Mouse (Mus musculus) embryonic facial prominence, embryonic 15.5 days (tissue): Measurements from ENCODE around the gene Pak3. TPM values are rescaled to one million over a fixed set of nuclear protein-coding genes. Genes with fewer than 3 reads are reported as not detected.
"Not testable (repeated sequence)": the region's sequence is repeated elsewhere in the genome, so short reads cannot be mapped to it uniquely, and the experiment has no call there.

Experiments
- ATAC-seq: fragments of 200-750 bp; cut with Nextera tagmentation; 2 replicates; pipeline ENCODE4 v1.8.0; 2017; ENCODE audit warnings: low read depth, moderate TSS enrichment; ENCODE audit not compliant: insufficient number of reproducible peaks, low FRiP score, low TSS enrichment
- H3K27ac ChIP-seq: fragments of 300-500 bp; sonication (generic); replicated peaks from 2 replicates; pipeline ENCODE4 v1.5.1; 2015; ENCODE audit warnings: mild to moderate bottlenecking, inconsistent platforms
- H3K27me3 ChIP-seq: fragments of 300-500 bp; sonication (generic); 2 replicates; pipeline ENCODE4 v1.6.1; 2015; ENCODE audit warnings: inconsistent platforms
- H3K36me3 ChIP-seq: fragments of 300-500 bp; sonication (generic); 2 replicates; pipeline ENCODE4 v1.6.1; 2015; ENCODE audit warnings: mild to moderate bottlenecking, inconsistent platforms
- H3K4me1 ChIP-seq: fragments of 300-500 bp; sonication (generic); 2 replicates; pipeline ENCODE4 v1.6.1; 2015; ENCODE audit warnings: inconsistent platforms
- H3K4me2 ChIP-seq: fragments of 300-500 bp; sonication (generic); replicated peaks from 2 replicates; pipeline ENCODE4 v1.6.1; 2015; ENCODE audit warnings: mild to moderate bottlenecking, inconsistent platforms
- H3K4me3 ChIP-seq: fragments of 300-500 bp; sonication (generic); replicated peaks from 2 replicates; pipeline ENCODE4 v1.5.1; 2015; ENCODE audit warnings: mild to moderate bottlenecking, inconsistent platforms
- H3K9ac ChIP-seq: fragments of 300-500 bp; sonication (generic); 2 replicates; pipeline ENCODE4 v1.6.1; 2015; ENCODE audit warnings: inconsistent platforms
- H3K9me3 ChIP-seq: fragments of 300-500 bp; sonication (generic); replicated peaks from 2 replicates; pipeline ENCODE4 v1.6.1; 2016; ENCODE audit warnings: inconsistent platforms
- WGBS: fragments of 180-500 bp; shearing (Covaris S2); methylation state at CpG from one replicate; pipeline ENCODE4 v1.1.7; 2015; 5-methylcytosine and 5-hydroxymethylcytosine counted together
- polyA plus RNA-seq: library from polyadenylated mRNA; unstranded; fragments of >200 nt; fragmentation: Nextera tagmentation; extraction: Ambion mirVana; gene quantifications from 2 replicates; pipeline ENCODE4 v1.2.1, GENCODE M21; 2015

The Pak3 gene
- 18.0 and 18.5 TPM in 2 replicates for polyA plus RNA-seq

- Histone ChIP-seq H3K9ac (0 out of 2 replicates have a peak within 1 kb of the TSS, but pooled peaks have one; percentile 4), H3K36me3 (no peaks in the 10 kb centered on the region), H3K4me1 (no peaks in the 10 kb centered on the region), H3K4me2 (peak within 1 kb of the TSS; percentile 54), H3K4me3 (peak within 1 kb of the TSS; percentile 41), H3K27ac (no peak within 1 kb of the TSS), H3K27me3 (peaks cover 7% of the 10 kb centered on the region; the same call in 1 of the 2 replicates), H3K9me3 (no peaks in the 10 kb centered on the region)
- WGBS: 21% methylated on average over 23 of the region's 23 CpGs
- no peak for ATAC-seq
These were observed at the start of gene Pak3 for GRCm38 (mm10) chrX:143518168-143518901. Pak3 (plus strand) TSS chrX:143518591.

GRCm38 (mm10) chrX:143482866-143483265 is 35.5 kb upstream of the Pak3 start:
- no peak overlapping the region for H3K27ac ChIP-seq
- H3K4me1 ChIP-seq: no peaks in the 10 kb centered on the region
- no peak overlapping the region for H3K4me2 ChIP-seq
- no peak overlapping the region for H3K9ac ChIP-seq
- 80% methylated on average over 3 of the region's 3 CpGs for WGBS
- no peaks in the 10 kb centered on the region for H3K36me3 ChIP-seq
- 0 out of 2 replicates have a peak, but pooled peaks cover 4% of the 10 kb centered on the region for H3K9me3 ChIP-seq
- no peaks in the 10 kb centered on the region for H3K27me3 ChIP-seq
- ATAC-seq: peak; percentile 100
- no peak overlapping the region for H3K4me3 ChIP-seq

GRCm38 (mm10) chrX:143501053-143501695 is 17.2 kb upstream of the Pak3 start:
- H3K4me1 ChIP-seq: no peaks in the 10 kb centered on the region
- 37% methylated on average over 4 of the region's 4 CpGs for WGBS
- no peaks in the 10 kb centered on the region for H3K27me3 ChIP-seq
- H3K27ac ChIP-seq: 0 out of 2 replicates have a peak overlapping the region, but pooled peaks have one; percentile 36
- no peak overlapping the region for H3K9ac ChIP-seq
- no peak overlapping the region for H3K4me3 ChIP-seq
- H3K4me2 ChIP-seq: no peak overlapping the region
- H3K9me3 ChIP-seq: no peaks in the 10 kb centered on the region
- no peaks in the 10 kb centered on the region for H3K36me3 ChIP-seq
- no peak for ATAC-seq

DNA sequence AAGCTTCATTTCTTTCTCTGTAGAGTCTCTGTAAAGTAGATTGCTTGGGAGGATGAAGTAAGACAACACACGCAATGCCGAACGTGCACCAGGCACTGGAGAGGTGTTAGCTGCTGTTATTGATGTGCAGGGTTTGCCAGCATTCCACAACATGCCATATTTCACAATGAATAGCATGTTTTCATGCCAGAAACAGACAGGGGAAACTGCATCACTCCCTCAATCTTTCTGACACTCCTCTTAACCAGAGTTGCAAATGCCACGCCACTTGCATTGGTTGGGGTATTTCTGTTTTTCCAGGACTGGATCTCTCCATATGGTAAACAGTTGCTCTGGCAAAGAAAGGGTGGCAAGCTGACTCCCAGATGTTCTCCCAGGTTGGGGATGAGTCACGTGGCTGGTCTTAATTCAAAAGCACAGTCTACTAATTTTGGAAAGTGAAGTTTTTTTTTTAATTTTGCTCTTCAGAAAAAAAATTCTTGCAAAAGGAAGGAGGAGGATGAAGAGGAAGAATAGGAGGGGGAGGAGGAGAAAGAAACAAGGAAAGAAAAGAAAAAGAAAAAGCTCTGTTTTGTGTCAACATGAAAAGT is 16.5 kb upstream of the Pak3 start:
- Histone ChIP-seq H3K4me3 (no peak overlapping the region), H3K27ac (peak overlapping the region; percentile 36; the same call in 1 of the 2 replicates), H3K9me3 (no peaks in the 10 kb centered on the region), H3K4me1 (no peaks in the 10 kb centered on the region), H3K36me3 (no peaks in the 10 kb centered on the region), H3K27me3 (no peaks in the 10 kb centered on the region), H3K9ac (no peak overlapping the region), H3K4me2 (no peak overlapping the region)
- no peak for ATAC-seq
- WGBS: 34% methylated on average over 5 of the region's 5 CpGs

- 10% methylated on average over 7 of the region's 7 CpGs for WGBS
- H3K4me3 ChIP-seq: peak overlapping the region; percentile 41
- peaks cover 7% of the 10 kb centered on the region; the same call in 1 of the 2 replicates for H3K27me3 ChIP-seq
- no peaks in the 10 kb centered on the region for H3K36me3 ChIP-seq
- 0 out of 2 replicates have a peak overlapping the region, but pooled peaks have one; percentile 4 for H3K9ac ChIP-seq
- peak overlapping the region; percentile 54 for H3K4me2 ChIP-seq
- no peak overlapping the region for H3K27ac ChIP-seq
- H3K4me1 ChIP-seq: no peaks in the 10 kb centered on the region
- no peaks in the 10 kb centered on the region for H3K9me3 ChIP-seq
- ATAC-seq: 0 out of 2 replicates have a peak, but pooled peaks have one; percentile 39
These were observed 526 bp downstream of the Pak3 start for GRCm38 (mm10) chrX:143518917-143519316.

GRCm38 (mm10) chrX:143519454-143519853 is 1.1 kb downstream of the Pak3 start:
- not testable (repeated sequence) for H3K4me2 ChIP-seq, H3K9ac ChIP-seq, H3K4me1 ChIP-seq, H3K4me3 ChIP-seq, H3K27ac ChIP-seq, H3K27me3 ChIP-seq, ATAC-seq, H3K36me3 ChIP-seq, H3K9me3 ChIP-seq
- WGBS: 50% methylated on average over 5 of the region's 5 CpGs

- Histone ChIP-seq H3K4me3 (no peak overlapping the region), H3K27ac (no peak overlapping the region), H3K9ac (no peak overlapping the region), H3K4me1 (no peaks in the 10 kb centered on the region), H3K9me3 (no peaks in the 10 kb centered on the region), H3K27me3 (peaks cover 7% of the 10 kb centered on the region; the same call in 1 of the 2 replicates), H3K4me2 (no peak overlapping the region), H3K36me3 (no peaks in the 10 kb centered on the region)
- no peak for ATAC-seq
- 42% methylated on average over 1 of the region's 1 CpGs for WGBS
These were observed 1.8 kb downstream of the Pak3 start for GRCm38 (mm10) chrX:143520195-143520594.

DNA sequence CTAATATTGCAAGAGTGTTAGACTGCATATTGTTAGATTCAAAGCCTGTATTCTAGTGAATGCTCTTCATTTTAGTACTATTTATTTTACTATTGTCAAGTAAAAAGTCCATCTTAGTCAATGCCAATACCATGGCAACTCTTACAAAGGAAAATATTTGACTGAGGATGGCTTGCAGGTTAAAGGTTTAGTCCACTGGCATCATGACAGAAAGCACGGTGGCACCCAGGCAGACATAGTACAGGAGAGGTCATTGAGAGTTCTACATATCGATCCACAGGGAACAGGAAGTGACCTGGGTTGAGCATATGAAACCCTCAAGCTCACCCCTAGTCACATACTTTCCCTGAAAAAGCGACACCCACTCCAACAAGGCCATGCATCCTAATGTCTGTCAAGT is 13.9 kb downstream of the Pak3 start:
- H3K36me3 ChIP-seq: no peaks in the 10 kb centered on the region
- no peak overlapping the region for H3K4me2 ChIP-seq
- no peaks in the 10 kb centered on the region for H3K4me1 ChIP-seq
- H3K27me3 ChIP-seq: 0 out of 2 replicates have a peak, but pooled peaks cover 3% of the 10 kb centered on the region
- H3K4me3 ChIP-seq: no peak overlapping the region
- no peaks in the 10 kb centered on the region for H3K9me3 ChIP-seq
- 90% methylated on average over 3 of the region's 3 CpGs for WGBS
- no peak overlapping the region for H3K9ac ChIP-seq
- no peak for ATAC-seq
- no peak overlapping the region for H3K27ac ChIP-seq

GRCm38 (mm10) chrX:143533574-143533973 is 15.2 kb downstream of the Pak3 start:
- WGBS: 74% methylated on average over 3 of the region's 3 CpGs
- Histone ChIP-seq H3K4me2 (no peak overlapping the region), H3K36me3 (no peaks in the 10 kb centered on the region), H3K9me3 (no peaks in the 10 kb centered on the region), H3K4me1 (no peaks in the 10 kb centered on the region), H3K27ac (no peak overlapping the region), H3K9ac (no peak overlapping the region), H3K27me3 (0 out of 2 replicates have a peak, but pooled peaks cover 3% of the 10 kb centered on the region), H3K4me3 (no peak overlapping the region)
- ATAC-seq: no peak

GRCm38 (mm10) chrX:143542756-143543155 is 24.4 kb downstream of the Pak3 start:
- 45% methylated on average over 2 of the region's 2 CpGs for WGBS
- Histone ChIP-seq H3K27ac (no peak overlapping the region), H3K27me3 (no peaks in the 10 kb centered on the region; the same call in 1 of the 2 replicates), H3K9me3 (no peaks in the 10 kb centered on the region), H3K4me3 (no peak overlapping the region), H3K4me1 (no peaks in the 10 kb centered on the region), H3K9ac (no peak overlapping the region), H3K4me2 (no peak overlapping the region), H3K36me3 (no peaks in the 10 kb centered on the region)
- no peak for ATAC-seq

GRCm38 (mm10) chrX:143543186-143543793 is 24.9 kb downstream of the Pak3 start:
- 47% methylated on average over 7 of the region's 7 CpGs for whole genome bisulfite sequencing
- Histone ChIP-seq H3K4me2 (no peak overlapping the region), H3K9ac (no peak overlapping the region), H3K9me3 (no peaks in the 10 kb centered on the region), H3K27ac (no peak overlapping the region), H3K4me1 (no peaks in the 10 kb centered on the region), H3K4me3 (no peak overlapping the region), H3K36me3 (no peaks in the 10 kb centered on the region), H3K27me3 (no peaks in the 10 kb centered on the region; the same call in 1 of the 2 replicates)
- ATAC-seq: peak; percentile 70
